Mouse (Mus musculus) liver, embryonic 16.5 days (tissue): ENCODE measurements around the gene Rbsn. TPM values are rescaled to one million over a fixed set of nuclear protein-coding genes. Genes with fewer than 3 reads are reported as not detected.

Source experiments
- ATAC-seq: fragments of 200-750 bp; cut with Nextera tagmentation; 2 replicates; pipeline ENCODE4 v1.8.0; 2017; ENCODE audit warnings: low read depth, mild to moderate bottlenecking, moderate number of reproducible peaks, moderate library complexity
- H3K27ac ChIP-seq: fragments of 300-500 bp; sonication (generic); 2 replicates; pipeline ENCODE4 v1.5.1; 2014; ENCODE audit warnings: mild to moderate bottlenecking, low read length
- H3K27me3 ChIP-seq: fragments of 300-500 bp; sonication (generic); 2 replicates; pipeline ENCODE4 v1.6.1; 2014; ENCODE audit warnings: low read depth, low read length, mixed read lengths; ENCODE audit not compliant: control insufficient read depth, insufficient read depth
- H3K36me3 ChIP-seq: fragments of 300-500 bp; sonication (generic); 2 replicates; pipeline ENCODE4 v1.6.1; 2014; ENCODE audit warnings: mild to moderate bottlenecking; ENCODE audit not compliant: control insufficient read depth, insufficient read depth
- H3K4me1 ChIP-seq: fragments of 300-500 bp; sonication (generic); 2 replicates; pipeline ENCODE4 v1.6.1; 2014; ENCODE audit warnings: low read depth, low read length, mixed read lengths; ENCODE audit not compliant: control insufficient read depth
- H3K4me2 ChIP-seq: fragments of 300-500 bp; sonication (generic); 2 replicates; pipeline ENCODE4 v1.6.1; 2014; ENCODE audit warnings: low read depth, low read length, mixed read lengths
- H3K4me3 ChIP-seq: fragments of 300-500 bp; sonication (generic); 2 replicates; pipeline ENCODE4 v1.5.1; 2014; ENCODE audit warnings: low read depth, mild to moderate bottlenecking, low read length
- H3K9ac ChIP-seq: fragments of 300-500 bp; sonication (generic); 2 replicates; pipeline ENCODE4 v1.6.1; 2014; ENCODE audit warnings: low read depth, low read length
- H3K9me3 ChIP-seq: fragments of 300-500 bp; sonication (generic); replicated peaks from 2 replicates; pipeline ENCODE4 v1.6.1; 2016; ENCODE audit warnings: low read length; ENCODE audit not compliant: control insufficient read depth
- WGBS: fragments of 180-500 bp; shearing (Covaris S2); extraction: QIAGEN DNeasy Blood & Tissue Kit; methylation state at CpG from one replicate; pipeline ENCODE4 v1.1.7; 2014; ENCODE audit not compliant: insufficient replicate concordance; 5-methylcytosine and 5-hydroxymethylcytosine counted together
- polyA plus RNA-seq: library from polyadenylated mRNA; unstranded; fragments of >200 nt; fragmentation: Nextera tagmentation; extraction: Ambion mirVana; gene quantifications from 2 replicates; pipeline ENCODE4 v1.2.1, GENCODE M21; 2015

The Rbsn gene
- polyA plus RNA-seq, 1 experiment from 2014 or later = 6.5 TPM

DNA sequence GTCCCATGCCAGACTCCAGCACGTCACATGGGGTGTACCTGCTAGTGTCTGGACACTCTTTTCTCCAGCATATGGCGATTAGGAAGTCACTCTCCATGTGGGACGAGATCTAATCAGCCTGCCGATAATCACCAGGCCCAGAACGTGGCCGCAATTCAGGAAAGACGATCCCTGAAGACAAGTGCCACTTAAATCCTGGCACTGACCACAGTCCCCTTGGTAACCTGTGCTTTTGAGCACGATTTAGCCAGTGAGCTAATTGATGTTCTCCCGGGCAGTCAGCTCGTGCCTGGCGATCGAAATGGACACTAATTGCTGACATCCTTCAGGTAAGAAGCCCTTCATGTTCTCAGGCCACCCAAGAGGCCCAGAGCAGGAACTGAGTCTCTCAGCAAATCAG lies 20.3 kb upstream of the Rbsn start:
- Histone ChIP-seq H3K9me3 (no peaks in the 10 kb centered on the region), H3K27ac (no peak overlapping the region), H3K4me1 (no peaks in the 10 kb centered on the region), H3K27me3 (no peaks in the 10 kb centered on the region), H3K9ac (no peak overlapping the region), H3K4me2 (no peak overlapping the region), H3K4me3 (no peak overlapping the region), H3K36me3 (no peaks in the 10 kb centered on the region)
- no peak for ATAC-seq
- 61% methylated on average over 12 of the region's 12 CpGs for WGBS

GRCm38 (mm10) chr6:92231762-92232161 lies 17.0 kb upstream of the Rbsn start:
- H3K4me1 ChIP-seq = no peaks in the 10 kb centered on the region
- no peaks in the 10 kb centered on the region for H3K27me3 ChIP-seq
- no peak overlapping the region for H3K4me3 ChIP-seq
- no peak overlapping the region for H3K4me2 ChIP-seq
- no peak overlapping the region for H3K9ac ChIP-seq
- 56% methylated on average over 4 of the region's 4 CpGs for WGBS
- H3K27ac ChIP-seq = no peak overlapping the region
- ATAC-seq = no peak
- no peaks in the 10 kb centered on the region for H3K36me3 ChIP-seq
- H3K9me3 ChIP-seq = no peaks in the 10 kb centered on the region

DNA sequence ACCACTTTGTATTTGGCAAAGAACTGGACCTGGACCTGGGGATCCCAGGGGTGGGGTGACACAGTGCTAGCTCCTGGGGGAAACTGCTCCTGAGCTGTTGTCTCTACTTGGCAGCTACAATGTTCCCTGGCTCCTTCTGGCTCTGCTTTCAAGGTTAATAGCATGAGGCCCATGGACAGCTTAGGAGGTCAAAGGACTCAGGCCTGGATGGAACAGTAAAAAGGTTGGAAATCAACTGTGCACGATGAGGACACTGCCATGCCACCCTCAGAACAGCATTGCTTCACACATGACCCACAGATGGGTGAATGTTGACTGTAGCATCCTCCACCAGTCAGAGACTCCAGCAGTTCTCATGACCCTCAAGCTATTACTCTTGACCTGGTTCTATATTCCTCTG lies 16.6 kb upstream of the Rbsn start:
- H3K27ac ChIP-seq = no peak overlapping the region
- 24% methylated on average over 1 of the region's 1 CpGs for WGBS
- H3K4me3 ChIP-seq = no peak overlapping the region
- H3K9ac ChIP-seq = no peak overlapping the region
- no peaks in the 10 kb centered on the region for H3K4me1 ChIP-seq
- no peaks in the 10 kb centered on the region for H3K27me3 ChIP-seq
- no peak overlapping the region for H3K4me2 ChIP-seq
- H3K9me3 ChIP-seq = no peaks in the 10 kb centered on the region
- no peaks in the 10 kb centered on the region for H3K36me3 ChIP-seq
- no peak for ATAC-seq

- Histone ChIP-seq H3K4me2 (no peak overlapping the region), H3K9ac (no peak overlapping the region), H3K4me1 (no peaks in the 10 kb centered on the region), H3K36me3 (no peaks in the 10 kb centered on the region), H3K4me3 (no peak overlapping the region), H3K9me3 (no peaks in the 10 kb centered on the region), H3K27ac (no peak overlapping the region), H3K27me3 (no peaks in the 10 kb centered on the region)
- no peak for ATAC-seq
- WGBS = 57% methylated on average over 2 of the region's 2 CpGs
Observed at GRCm38 (mm10) chr6:92229586-92229985, 14.9 kb upstream of the Rbsn start.

- Histone ChIP-seq H3K9me3 (no peaks in the 10 kb centered on the region), H3K4me2 (no peak overlapping the region), H3K27ac (no peak overlapping the region), H3K36me3 (no peaks in the 10 kb centered on the region), H3K4me1 (no peaks in the 10 kb centered on the region), H3K27me3 (no peaks in the 10 kb centered on the region), H3K9ac (no peak overlapping the region), H3K4me3 (no peak overlapping the region)
- ATAC-seq = no peak
Observed at GRCm38 (mm10) chr6:92229103-92229502, 14.4 kb upstream of the Rbsn start.

GRCm38 (mm10) chr6:92224981-92225380 lies 10.3 kb upstream of the Rbsn start:
- Histone ChIP-seq H3K4me1 (no peaks in the 10 kb centered on the region; the same call in 1 of the 2 replicates), H3K4me3 (no peak overlapping the region), H3K27ac (no peak overlapping the region), H3K9me3 (no peaks in the 10 kb centered on the region), H3K36me3 (no peaks in the 10 kb centered on the region), H3K4me2 (no peak overlapping the region), H3K9ac (no peak overlapping the region), H3K27me3 (no peaks in the 10 kb centered on the region)
- ATAC-seq = no peak
- WGBS = 68% methylated on average over 1 of the region's 1 CpGs

DNA sequence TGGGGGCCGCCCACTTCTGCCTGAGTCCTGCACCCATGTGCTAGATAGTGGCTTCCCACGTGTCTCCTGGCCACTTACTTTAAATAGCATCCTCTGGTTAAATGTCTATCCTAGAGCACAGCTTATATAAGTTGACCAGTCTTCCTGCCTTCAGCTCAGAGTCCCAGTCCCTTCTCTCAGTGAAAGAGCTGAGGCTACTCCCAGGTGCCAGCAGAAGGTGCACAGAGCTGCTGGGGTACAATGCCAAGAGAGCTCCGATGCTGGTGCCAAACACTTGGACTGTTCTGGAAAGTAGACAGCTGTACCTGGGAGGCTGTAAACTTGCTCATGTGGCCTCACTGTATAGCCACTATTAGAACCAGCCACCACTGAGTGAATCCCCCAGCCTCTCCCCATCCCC lies 7.3 kb upstream of the Rbsn start:
- H3K9me3 ChIP-seq = no peaks in the 10 kb centered on the region
- no peak overlapping the region for H3K4me3 ChIP-seq
- no peak overlapping the region for H3K27ac ChIP-seq
- no peaks in the 10 kb centered on the region; the same call in 1 of the 2 replicates for H3K4me1 ChIP-seq
- H3K4me2 ChIP-seq = no peak overlapping the region
- H3K9ac ChIP-seq = no peak overlapping the region
- 55% methylated on average over 3 of the region's 3 CpGs for WGBS
- no peaks in the 10 kb centered on the region for H3K36me3 ChIP-seq
- no peaks in the 10 kb centered on the region for H3K27me3 ChIP-seq
- peak; percentile 37 for ATAC-seq

GRCm38 (mm10) chr6:92221604-92222003 lies 6.9 kb upstream of the Rbsn start:
- Histone ChIP-seq H3K9me3 (no peaks in the 10 kb centered on the region), H3K27ac (no peak overlapping the region), H3K4me3 (no peak overlapping the region), H3K4me2 (no peak overlapping the region), H3K4me1 (no peaks in the 10 kb centered on the region; the same call in 1 of the 2 replicates), H3K36me3 (no peaks in the 10 kb centered on the region), H3K27me3 (no peaks in the 10 kb centered on the region), H3K9ac (no peak overlapping the region)
- peak; percentile 81 for ATAC-seq
- WGBS = 54% methylated on average over 6 of the region's 6 CpGs

GRCm38 (mm10) chr6:92219445-92219844 lies 4.7 kb upstream of the Rbsn start:
- no peaks in the 10 kb centered on the region for H3K36me3 ChIP-seq
- WGBS = 30% methylated on average over 3 of the region's 3 CpGs
- H3K9ac ChIP-seq = no peak overlapping the region
- ATAC-seq = no peak
- H3K4me3 ChIP-seq = no peak overlapping the region
- no peak overlapping the region for H3K4me2 ChIP-seq
- no peaks in the 10 kb centered on the region for H3K9me3 ChIP-seq
- H3K27ac ChIP-seq = no peak overlapping the region
- H3K4me1 ChIP-seq = peaks cover 3% of the 10 kb centered on the region
- H3K27me3 ChIP-seq = no peaks in the 10 kb centered on the region
